Mouse (Mus musculus): ENCODE data around the gene Smchd1. TPM values are rescaled to one million over a fixed set of nuclear protein-coding genes. Genes with fewer than 3 reads are reported as not detected.
"Not testable (repeated sequence)": the region's sequence is repeated elsewhere in the genome, so short reads cannot be mapped to it uniquely, and the experiment has no call there.

Smchd1 gene
- polyA plus RNA-seq, 1 experiment from 2014 or later = 72.3 TPM

GRCm38 (mm10) chr17:71332298-71332697 is 142.8 kb downstream of the Smchd1 start:
- Histone ChIP-seq H3K27me3 (no peaks in the 10 kb centered on the region), H3K4me1 (no peaks in the 10 kb centered on the region), H3K9me3 (no peaks in the 10 kb centered on the region), H3K9ac (no peak overlapping the region), H3K36me3 (no peaks in the 10 kb centered on the region), H3K27ac (no peak overlapping the region), H3K4me2 (replicated peaks) (no peak overlapping the region), H3K4me3 (no peak overlapping the region)
- ATAC-seq (ENCODE audit: low FRiP score, low read depth) = no peak
- WGBS = 53% methylated on average over 15 of the region's 15 CpGs

GRCm38 (mm10) chr17:71320731-71321130 is 154.4 kb downstream of the Smchd1 start:
- H3K27ac ChIP-seq; H3K9ac ChIP-seq; H3K4me3 ChIP-seq; H3K9me3 ChIP-seq; H3K36me3 ChIP-seq; H3K27me3 ChIP-seq; H3K4me2 ChIP-seq (replicated peaks); ATAC-seq (ENCODE audit: low FRiP score, low read depth); H3K4me1 ChIP-seq: not testable (repeated sequence)
- 87% methylated on average over 8 of the region's 8 CpGs for WGBS

GRCm38 (mm10) chr17:71319361-71319760 is 155.8 kb downstream of the Smchd1 start:
- ATAC-seq (ENCODE audit: low FRiP score, low read depth) = no peak
- Histone ChIP-seq H3K27ac (no peak overlapping the region), H3K27me3 (no peaks in the 10 kb centered on the region), H3K4me2 (replicated peaks) (no peak overlapping the region), H3K9ac (no peak overlapping the region), H3K4me1 (no peaks in the 10 kb centered on the region), H3K4me3 (no peak overlapping the region), H3K36me3 (no peaks in the 10 kb centered on the region), H3K9me3 (no peaks in the 10 kb centered on the region)
- 94% methylated on average over 3 of the region's 3 CpGs for WGBS

- H3K9ac ChIP-seq = no peak overlapping the region
- no peaks in the 10 kb centered on the region for H3K36me3 ChIP-seq
- no peak overlapping the region for H3K4me2 ChIP-seq (replicated peaks)
- H3K9me3 ChIP-seq = no peaks in the 10 kb centered on the region
- H3K27me3 ChIP-seq = peaks cover 4% of the 10 kb centered on the region; the same call in 1 of the 2 replicates
- 84% methylated on average over 4 of the region's 4 CpGs for WGBS
- no peak overlapping the region for H3K4me3 ChIP-seq
- no peak for ATAC-seq (ENCODE audit: low FRiP score, low read depth)
- no peak overlapping the region for H3K27ac ChIP-seq
- no peaks in the 10 kb centered on the region for H3K4me1 ChIP-seq
These were observed 157.6 kb downstream of the Smchd1 start for GRCm38 (mm10) chr17:71317571-71317970.

GRCm38 (mm10) chr17:71314315-71314714 is 160.8 kb downstream of the Smchd1 start:
- ATAC-seq (ENCODE audit: low FRiP score, low read depth) = no peak

GRCm38 (mm10) chr17:71311340-71312171 is 163.6 kb downstream of the Smchd1 start, which contains the start of gene Emilin2:
Gene Emilin2 (minus strand): TSS chr17:71311978.
- Histone ChIP-seq H3K9me3 (no peaks in the 10 kb centered on the region), H3K4me3 (peak within 1 kb of the TSS; percentile 70), H3K27me3 (peaks cover 24% of the 10 kb centered on the region), H3K27ac (peak within 1 kb of the TSS; percentile 78; the same call in 1 of the 2 replicates), H3K9ac (peak within 1 kb of the TSS; percentile 78), H3K36me3 (no peaks in the 10 kb centered on the region), H3K4me1 (peaks cover 19% of the 10 kb centered on the region), H3K4me2 (replicated peaks) (peak within 1 kb of the TSS; percentile 99)
- WGBS = 8% methylated on average over 20 of the region's 20 CpGs
- ATAC-seq (ENCODE audit: low FRiP score, low read depth) = peak; percentile 17; the same call in 1 of the 2 replicates

More at GRCm38 (mm10) chr17:71314315-71314714, 160.8 kb downstream of the Smchd1 start:
- H3K27ac ChIP-seq = no peak overlapping the region
- no peak overlapping the region for H3K4me3 ChIP-seq
- no peak overlapping the region for H3K9ac ChIP-seq
- peaks cover 14% of the 10 kb centered on the region for H3K4me1 ChIP-seq
- 73% methylated on average over 4 of the region's 4 CpGs for WGBS
- H3K36me3 ChIP-seq = no peaks in the 10 kb centered on the region
- peaks cover 22% of the 10 kb centered on the region for H3K27me3 ChIP-seq
- H3K4me2 ChIP-seq (replicated peaks) = no peak overlapping the region
- no peaks in the 10 kb centered on the region for H3K9me3 ChIP-seq

GRCm38 (mm10) chr17:71310486-71311339 is 164.4 kb downstream of the Smchd1 start:
- H3K4me2 ChIP-seq (replicated peaks) = peak overlapping the region; percentile 99
- WGBS = under 1% methylated on average over 65 of the region's 67 CpGs
- ATAC-seq (ENCODE audit: low FRiP score, low read depth) = peak; percentile 42
- H3K36me3 ChIP-seq = no peaks in the 10 kb centered on the region
- H3K9ac ChIP-seq = peak overlapping the region; percentile 78
- H3K27me3 ChIP-seq = peaks cover 24% of the 10 kb centered on the region
- H3K9me3 ChIP-seq = no peaks in the 10 kb centered on the region
- peaks cover 19% of the 10 kb centered on the region for H3K4me1 ChIP-seq
- H3K4me3 ChIP-seq = peak overlapping the region; percentile 70
- H3K27ac ChIP-seq = peak overlapping the region; percentile 78

GRCm38 (mm10) chr17:71309711-71310485 is 165.2 kb downstream of the Smchd1 start:
- H3K27me3 ChIP-seq = peaks cover 24% of the 10 kb centered on the region
- H3K4me2 ChIP-seq (replicated peaks) = peak overlapping the region; percentile 99
- H3K27ac ChIP-seq = peak overlapping the region; percentile 78
- peaks cover 19% of the 10 kb centered on the region for H3K4me1 ChIP-seq
- peak overlapping the region; percentile 70 for H3K4me3 ChIP-seq
- no peaks in the 10 kb centered on the region for H3K36me3 ChIP-seq
- WGBS = 1% methylated on average over 23 of the region's 23 CpGs
- H3K9ac ChIP-seq = peak overlapping the region; percentile 78
- H3K9me3 ChIP-seq = no peaks in the 10 kb centered on the region
- ATAC-seq (ENCODE audit: low FRiP score, low read depth) = no peak; the same call in 1 of the 2 replicates

GRCm38 (mm10) chr17:71309141-71309540 is 166.0 kb downstream of the Smchd1 start:
- H3K27ac ChIP-seq = no peak overlapping the region

GRCm38 (mm10) chr17:71308296-71308695 is 166.8 kb downstream of the Smchd1 start:
- WGBS = 93% methylated on average over 5 of the region's 5 CpGs
- no peak for ATAC-seq (ENCODE audit: low FRiP score, low read depth)
- Histone ChIP-seq H3K4me3 (no peak overlapping the region), H3K27me3 (peaks cover 24% of the 10 kb centered on the region), H3K4me1 (peaks cover 19% of the 10 kb centered on the region), H3K9ac (no peak overlapping the region), H3K4me2 (replicated peaks) (no peak overlapping the region), H3K36me3 (no peaks in the 10 kb centered on the region), H3K27ac (no peak overlapping the region), H3K9me3 (no peaks in the 10 kb centered on the region)

More at GRCm38 (mm10) chr17:71309141-71309540, 166.0 kb downstream of the Smchd1 start:
- Histone ChIP-seq H3K27me3 (peaks cover 24% of the 10 kb centered on the region), H3K4me1 (peaks cover 19% of the 10 kb centered on the region), H3K4me3 (peak overlapping the region; percentile 70), H3K9ac (peak overlapping the region; percentile 26), H3K4me2 (replicated peaks) (peak overlapping the region; percentile 99), H3K36me3 (no peaks in the 10 kb centered on the region), H3K9me3 (no peaks in the 10 kb centered on the region)
- 21% methylated on average over 14 of the region's 14 CpGs for WGBS
- ATAC-seq (ENCODE audit: low FRiP score, low read depth) = no peak

- Histone ChIP-seq H3K4me2 (replicated peaks) (no peak overlapping the region), H3K27ac (no peak overlapping the region), H3K4me1 (peaks cover 19% of the 10 kb centered on the region), H3K27me3 (peaks cover 18% of the 10 kb centered on the region), H3K9ac (no peak overlapping the region), H3K4me3 (no peak overlapping the region), H3K36me3 (no peaks in the 10 kb centered on the region), H3K9me3 (no peaks in the 10 kb centered on the region)
- ATAC-seq (ENCODE audit: low FRiP score, low read depth) = no peak
- 84% methylated on average over 10 of the region's 10 CpGs for WGBS
These were observed 167.8 kb downstream of the Smchd1 start for GRCm38 (mm10) chr17:71307251-71307790.

Data from limb, embryonic 13.5 days (tissue).